Mouse (Mus musculus): ENCODE measurements at regions not wholly inside any gene's neighbourhood (a gene's known extent, or its start where the extent isn't known, plus 50 kb on each side); places are given as distances from the start of the nearest gene placed in this dataset.
"Not testable (repeated sequence)": the region's sequence is repeated elsewhere in the genome, so short reads cannot be mapped to it uniquely, and the experiment has no call there.

DNA sequence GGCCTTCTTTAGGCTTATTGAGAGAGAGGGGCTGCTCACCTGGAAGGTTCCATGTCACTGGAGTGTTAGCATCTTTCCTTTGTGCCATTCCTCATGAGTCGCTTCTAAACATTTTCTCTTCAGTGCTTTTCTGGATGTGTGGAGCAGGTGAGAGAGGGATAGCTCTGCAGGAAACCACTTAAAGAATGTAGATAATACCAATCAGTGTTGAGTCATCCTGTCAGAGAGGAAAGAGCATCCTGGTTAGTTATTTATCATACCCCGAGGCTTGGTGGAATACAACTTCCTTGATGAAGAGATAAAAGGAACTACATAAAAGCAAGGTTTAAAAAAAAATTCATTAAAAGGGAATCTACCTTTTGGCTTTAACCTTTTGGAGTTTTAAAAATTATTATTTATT lies 69.8 kb upstream of the Rpl34 start:
- intact Hi-C loops (cut with DNase I): no loop called here
- no peak for DNase-seq (ENCODE audit: low spot score in 2 of 2)

DNA sequence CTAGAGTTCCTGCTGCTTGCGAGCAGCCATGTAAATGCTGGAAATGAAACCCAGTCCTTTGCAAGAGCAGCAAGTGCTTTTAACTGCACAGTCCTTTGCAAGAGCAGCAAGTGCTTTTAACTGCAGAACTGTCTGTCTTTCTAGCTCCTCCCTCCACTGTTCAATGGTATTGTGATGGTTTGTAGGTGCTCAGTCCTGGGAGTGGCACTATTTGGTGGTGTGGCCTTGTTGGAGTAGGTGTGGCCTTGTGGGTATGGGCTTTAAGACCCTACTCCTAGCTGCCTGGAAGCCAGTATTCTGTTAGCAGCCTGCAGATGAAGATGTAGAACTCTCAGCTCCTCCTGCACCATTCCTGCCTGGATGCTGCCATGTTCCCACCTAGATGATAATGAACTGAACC lies 67.8 kb upstream of the Rpl34 start:
- intact Hi-C loops (cut with DNase I); DNase-seq (ENCODE audit: low spot score in 2 of 2): not testable (repeated sequence)

DNA sequence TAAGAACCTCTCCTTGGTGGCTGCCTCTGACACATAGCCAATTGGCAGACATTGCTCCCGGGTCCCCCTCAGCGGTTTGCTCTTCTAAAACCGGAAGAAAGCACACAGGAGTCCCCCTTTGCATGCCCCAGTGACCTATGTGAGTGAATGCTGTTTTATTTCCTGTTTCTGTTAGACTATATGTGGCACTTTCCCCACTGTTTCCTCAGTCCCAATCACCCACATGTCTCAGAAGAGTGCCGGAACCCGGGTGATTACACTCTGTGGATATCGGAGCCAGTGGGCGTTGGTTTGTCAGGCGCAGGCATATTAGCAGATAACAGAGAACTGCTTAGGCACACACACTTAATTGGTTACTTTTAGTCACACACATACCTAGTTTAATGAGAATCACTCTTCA lies 66.3 kb upstream of the Rpl34 start:
- intact Hi-C loops (cut with DNase I): no loop called here
- no peak for DNase-seq (ENCODE audit: low spot score in 2 of 2)

DNA sequence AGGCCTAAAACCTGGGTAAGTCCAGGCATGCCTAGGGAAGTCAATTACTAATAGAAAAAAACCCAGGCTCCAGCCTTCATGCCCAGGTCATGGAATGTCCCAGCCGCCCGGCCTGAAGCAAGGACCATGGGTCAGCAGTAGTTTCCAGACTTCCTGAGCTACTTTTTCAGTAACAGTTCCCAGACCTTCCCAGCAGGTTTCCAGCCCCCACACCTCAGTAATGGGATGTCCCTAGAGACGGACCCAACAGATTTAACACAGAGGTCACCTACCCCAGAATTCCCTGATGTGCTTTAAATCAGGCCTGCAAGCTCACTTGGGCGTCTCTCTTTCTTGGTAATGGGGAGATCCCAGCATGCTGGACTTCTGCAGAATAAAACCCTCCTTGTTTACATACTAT lies 65.2 kb upstream of the Rpl34 start:
- intact Hi-C loops (cut with DNase I): no loop called here
- no peak for DNase-seq (ENCODE audit: low spot score in 2 of 2)

DNA sequence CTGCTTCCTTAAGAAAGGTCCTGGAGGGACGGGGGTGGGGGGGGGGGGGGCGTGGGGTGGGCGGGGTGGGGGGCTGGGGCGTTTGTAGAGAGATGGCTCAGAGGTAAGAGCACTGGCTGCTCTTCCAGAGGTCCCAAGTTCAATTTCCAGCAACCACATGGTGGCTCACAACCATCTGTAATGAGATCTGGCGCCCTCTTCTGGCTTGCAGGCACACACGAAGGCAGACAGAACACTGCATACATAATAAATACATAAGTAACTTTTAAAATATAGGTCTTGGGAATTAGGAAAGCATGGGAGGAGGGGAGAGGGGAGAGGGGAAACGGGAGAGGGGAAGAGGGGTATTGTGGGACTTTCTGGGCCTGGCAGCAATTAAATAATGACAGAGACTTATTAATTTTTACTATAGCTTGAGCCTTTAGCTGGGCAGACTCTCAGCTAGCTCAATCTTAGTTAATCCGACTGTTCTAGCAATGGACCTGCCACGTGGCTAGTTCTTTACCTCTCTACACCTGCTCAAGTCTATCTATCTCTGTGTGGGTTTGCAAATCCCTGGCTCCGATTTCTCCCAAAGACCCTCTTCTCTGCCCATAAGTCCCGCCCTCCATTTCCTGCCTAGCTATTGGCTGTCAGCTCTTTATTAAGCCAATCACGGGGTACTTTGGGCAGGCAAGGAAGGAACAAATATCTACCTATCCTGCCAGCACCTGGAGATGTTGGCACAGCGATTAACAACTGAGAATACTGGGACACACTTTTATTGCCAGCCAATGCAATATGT lies 64.1 kb upstream of the Rpl34 start:
- intact Hi-C loops (cut with DNase I): no loop called here
- DNase-seq (ENCODE audit: low spot score in 2 of 2): no peak

DNA sequence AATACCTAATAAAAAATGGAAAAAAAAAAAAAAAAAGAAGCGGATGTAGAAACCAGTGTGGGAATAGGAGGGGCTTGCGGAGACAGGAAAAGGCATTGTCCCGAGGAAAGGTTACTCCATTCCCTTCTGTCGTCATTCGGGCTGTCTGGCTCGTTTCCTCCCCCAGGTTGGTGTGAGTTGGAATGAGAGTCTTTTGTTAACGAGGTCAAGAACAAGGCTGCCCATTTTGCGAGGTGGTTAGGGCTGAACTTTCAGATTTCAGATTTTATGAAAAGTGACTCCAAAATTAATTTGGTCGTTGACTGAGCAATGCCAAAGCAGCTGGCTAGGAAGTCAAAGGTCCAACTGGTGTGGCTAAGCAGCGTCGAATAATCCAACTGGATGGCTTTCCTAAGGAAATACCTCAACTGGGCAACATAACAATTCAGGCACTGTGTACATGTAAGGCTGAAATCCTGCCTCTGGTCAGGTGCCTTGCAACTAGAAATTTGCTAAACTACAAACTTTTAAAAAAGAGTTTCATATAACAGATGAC lies 50.6 kb upstream of the Rpl34 start:
- no peak for DNase-seq (ENCODE audit: low spot score in 2 of 2)
- intact Hi-C loops (cut with DNase I): no loop called here
